Mouse (Mus musculus) forebrain, embryonic 12.5 days (tissue): ENCODE results near the gene Gpr3. TPM values are rescaled to one million over a fixed set of nuclear protein-coding genes. Genes with fewer than 3 reads are reported as not detected.

Experiments used
- microRNA-seq: library from miRNA; unstranded; fragments of <30 nt; microRNA quantifications from one replicate; pipeline ENCODE4, GENCODE M21; 2017
- polyA plus RNA-seq: library from polyadenylated mRNA; unstranded; fragments of >200 nt; fragmentation: Nextera tagmentation; extraction: Ambion mirVana; gene quantifications from 2 replicates; pipeline ENCODE4 v1.2.1, GENCODE M21; 2016

Gene Gpr3
- polyA plus RNA-seq, 1 experiment from 2014 or later: 0.14 TPM

Small RNA genes within 50 kb of the gene (microRNA-seq; reads per million reads assigned to microRNA genes)
- 0.73 reads per million for gene Mir7017

Other genes with a start within 250 kb of the Gpr3 start
- 0.12 and 0.20 TPM in 2 replicates for gene Fgr, start 238.4 kb downstream of the Gpr3 start, polyA plus RNA-seq
- 7.2 and 8.1 TPM in 2 replicates for gene Ahdc1, start 201.3 kb downstream of the Gpr3 start, polyA plus RNA-seq
- gene Wasf2, start 82.0 kb downstream of the Gpr3 start, polyA plus RNA-seq: 36.4 and 42.5 TPM in 2 replicates
- gene Cd164l2, start 405 bp downstream of the Gpr3 start, polyA plus RNA-seq: 0.47 and 0.50 TPM in 2 replicates
- gene Map3k6, start 28.3 kb upstream of the Gpr3 start, polyA plus RNA-seq: 1.3 TPM in 2 replicates
- 0.74 and 0.80 TPM in 2 replicates for gene Sytl1, start 50.6 kb upstream of the Gpr3 start, polyA plus RNA-seq
- gene Tmem222, start 65.3 kb upstream of the Gpr3 start, polyA plus RNA-seq: 70.9 and 74.3 TPM in 2 replicates
- gene Wdtc1, start 140.9 kb upstream of the Gpr3 start, polyA plus RNA-seq: 21.1 and 22.9 TPM in 2 replicates
- 7.2 and 8.3 TPM in 2 replicates for gene Slc9a1, start 157.2 kb upstream of the Gpr3 start, polyA plus RNA-seq